Mouse (Mus musculus) liver, adult 2 months (tissue): ENCODE data around the gene Slc27a4.

ENCODE experiments used
- CTCF ChIP-seq: fragments of 200-500 bp; IDR thresholded peaks from 2 replicates; pipeline ENCODE4 v1.5.1; 2011; ENCODE audit warnings: low read depth, low read length, control low read depth
- POLR2A ChIP-seq: fragments of 200-500 bp; IDR thresholded peaks from 2 replicates; pipeline ENCODE4 v1.6.1; 2011; ENCODE audit warnings: low read length, control low read depth; ENCODE audit not compliant: insufficient read depth; ENCODE audit errors: extremely low read depth

- peak; percentile 56 for TF ChIP-seq CTCF
- TF ChIP-seq POLR2A, result no peak
Observed at GRCm38 (mm10) chr2:29858748-29859473, 56.5 kb downstream of the Slc27a4 start.
